Mouse (Mus musculus) lung, postnatal 0 days (tissue): ENCODE results near the gene Arhgef15.

Experiments used
- CTCF ChIP-seq: IDR thresholded peaks from 2 replicates; pipeline ENCODE4 v1.5.1; 2016; ENCODE audit warnings: antibody characterized with exemption, mild to moderate bottlenecking
- EP300 ChIP-seq: IDR thresholded peaks from 2 replicates; pipeline ENCODE4 v1.6.1; 2016; ENCODE audit warnings: antibody characterized with exemption, mild to moderate bottlenecking, control low read depth

- TF ChIP-seq CTCF = no peak
- TF ChIP-seq EP300 = no peak
These were observed 691 bp upstream of the Arhgef15 start for GRCm38 (mm10) chr11:68957971-68958370.
